Mouse (Mus musculus) left cerebral cortex, postnatal 14 days (tissue): ENCODE measurements around the gene Kat6b. TPM values are rescaled to one million over a fixed set of nuclear protein-coding genes. Genes with fewer than 3 reads are reported as not detected.

ENCODE experiments used
- DNase-seq, 2 experiments: peaks; one replicate each; pipeline ENCODE4 v3.0.0; 2021 to 2022; ENCODE audit warnings: low spot score in 2 of 2, mixed read lengths in 1 of 2
- intact Hi-C: fragments of 180-260 bp; cut with DNase I; formaldehyde crosslinking; loops from one replicate; pipeline ENCODE4 v1.15.1; 2025
- total RNA-seq, 2 experiments: library from RNA; stranded (reverse); gene quantifications; 2 replicates each; pipeline ENCODE4 v1.2.3; 2021

Kat6b gene
- total RNA-seq, 2 experiments from 2014 or later: 61.2 to 65.0 TPM

DNA sequence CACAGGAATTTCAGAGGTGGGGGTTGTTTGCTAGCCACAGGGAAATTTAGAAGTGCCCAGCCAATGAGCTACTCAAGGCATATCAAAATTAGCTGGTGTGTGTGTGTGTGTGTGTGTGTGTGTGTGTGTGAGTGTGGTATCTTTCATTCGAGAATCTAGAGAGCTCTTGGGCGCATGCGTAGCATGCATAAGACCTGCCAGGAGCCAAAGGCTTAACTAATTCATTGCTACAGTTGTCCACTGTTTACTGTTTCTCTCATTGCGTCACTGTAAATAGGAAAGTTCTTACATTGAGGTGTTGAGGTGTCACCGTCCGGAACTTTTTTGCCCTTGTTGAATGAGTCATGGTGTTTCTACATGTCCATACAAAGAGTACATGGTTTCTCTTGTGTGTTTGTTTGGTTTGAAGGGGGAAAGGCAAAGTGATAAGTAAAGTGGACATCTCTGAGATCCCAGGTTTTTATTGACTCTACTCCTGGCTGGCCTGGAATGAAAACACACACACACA lies 68.4 kb downstream of the Kat6b start:
- intact Hi-C loops: no loop called here
- DNase-seq: no peak

GRCm38 (mm10) chr14:21550576-21550975 lies 69.3 kb downstream of the Kat6b start:
- peak in 1 of 2 experiments; percentile 29 for DNase-seq

GRCm38 (mm10) chr14:21551655-21552054 lies 70.4 kb downstream of the Kat6b start:
- intact Hi-C loops: no loop called here
- no peak for DNase-seq

More at GRCm38 (mm10) chr14:21550576-21550975, 69.3 kb downstream of the Kat6b start:
- intact Hi-C loops: no loop called here

DNA sequence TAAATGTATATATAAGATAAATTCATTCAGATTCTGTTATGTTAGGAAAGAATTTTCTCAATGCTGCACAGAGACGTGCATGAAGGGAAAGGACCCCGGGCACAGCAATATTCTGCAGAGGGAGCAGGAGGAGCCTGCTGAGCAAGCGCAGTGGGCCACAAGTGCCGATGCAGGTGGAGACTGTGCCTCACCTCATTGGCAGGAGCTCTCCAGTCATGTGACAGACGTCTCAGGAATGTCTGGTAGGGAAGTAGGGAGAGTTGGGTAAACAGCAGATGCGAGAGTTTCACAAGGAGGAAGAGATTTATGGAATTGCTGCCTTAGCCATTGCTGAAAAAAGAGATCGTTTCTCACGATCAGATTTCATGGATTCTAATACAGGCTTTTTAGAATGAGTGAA lies 71.7 kb downstream of the Kat6b start:
- peak in 1 of 2 experiments; percentile 35 for DNase-seq
- intact Hi-C loops: no loop called here

GRCm38 (mm10) chr14:21554046-21554445 lies 72.8 kb downstream of the Kat6b start:
- no peak for DNase-seq
- intact Hi-C loops: no loop called here

DNA sequence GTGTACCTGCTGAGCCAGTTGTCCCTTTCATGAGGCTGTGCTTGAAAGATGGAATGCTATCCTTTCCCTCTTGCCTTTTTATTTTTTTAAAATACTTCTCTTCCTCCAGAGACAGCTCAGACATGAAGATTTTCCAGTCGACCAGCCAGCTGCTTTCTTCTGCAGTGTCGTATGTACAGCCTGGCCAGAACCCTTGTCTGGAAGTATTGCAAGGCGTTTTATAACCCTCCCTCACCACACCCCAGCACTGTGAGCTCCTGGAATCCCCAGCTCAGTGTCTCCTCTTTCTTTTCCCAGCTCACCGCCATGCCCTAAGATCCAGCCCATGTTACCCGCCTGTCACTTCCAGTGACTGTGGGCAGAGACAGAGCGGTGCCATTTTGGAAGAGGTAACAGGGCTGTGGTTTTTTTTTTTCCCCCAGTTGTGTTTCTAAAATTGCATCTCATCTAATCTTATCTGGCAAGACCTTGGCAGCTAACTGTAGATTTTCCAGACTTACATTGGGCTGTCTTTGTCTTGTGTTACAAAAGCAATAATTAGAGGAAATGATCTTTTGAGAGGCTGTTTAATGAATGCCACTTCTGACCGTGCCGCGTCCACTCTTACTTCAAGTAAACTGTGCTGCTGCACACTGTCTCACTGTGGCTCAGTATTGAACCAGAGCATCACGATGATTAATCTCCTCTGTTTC lies 77.4 kb downstream of the Kat6b start:
- intact Hi-C loops: no loop called here
- DNase-seq: no peak

GRCm38 (mm10) chr14:21559447-21559846 lies 78.2 kb downstream of the Kat6b start:
- no peak for DNase-seq
- intact Hi-C loops: no loop called here

DNA sequence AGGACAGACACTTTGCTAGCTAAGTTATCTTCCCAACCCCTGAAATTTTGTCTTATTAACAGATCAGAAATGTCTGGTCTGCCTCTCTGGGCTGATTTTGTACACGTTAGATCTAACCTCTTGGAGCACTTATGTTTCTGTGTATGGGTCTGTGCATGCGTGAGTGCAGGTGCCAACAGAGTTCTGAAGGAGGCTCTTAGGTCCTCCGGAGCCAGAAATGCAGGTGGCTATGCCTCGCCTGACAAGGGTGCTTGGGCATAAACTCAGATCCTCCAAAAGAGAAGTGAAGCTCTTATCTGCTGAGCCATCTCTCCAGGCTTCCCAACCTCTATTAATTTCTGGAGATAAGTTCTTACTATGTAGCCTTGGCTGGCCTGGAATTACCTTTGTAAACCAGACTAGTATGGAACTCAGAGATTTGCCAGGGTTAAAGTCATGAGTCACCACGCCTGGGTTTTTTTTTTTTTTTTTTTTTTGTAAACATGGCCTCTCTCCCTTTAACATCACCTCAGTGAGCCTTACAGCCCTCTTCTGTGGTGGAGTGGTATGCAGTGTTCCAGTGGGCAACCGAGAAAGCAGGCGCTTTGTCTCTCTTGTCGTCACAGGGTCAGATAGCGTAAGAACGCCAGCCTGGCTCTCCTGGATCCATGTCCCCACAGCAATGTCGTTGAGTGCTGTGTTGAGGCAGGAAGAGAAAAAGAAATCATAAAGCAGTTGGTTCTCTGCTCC lies 79.4 kb downstream of the Kat6b start:
- no peak for DNase-seq
- intact Hi-C loops: no loop called here

DNA sequence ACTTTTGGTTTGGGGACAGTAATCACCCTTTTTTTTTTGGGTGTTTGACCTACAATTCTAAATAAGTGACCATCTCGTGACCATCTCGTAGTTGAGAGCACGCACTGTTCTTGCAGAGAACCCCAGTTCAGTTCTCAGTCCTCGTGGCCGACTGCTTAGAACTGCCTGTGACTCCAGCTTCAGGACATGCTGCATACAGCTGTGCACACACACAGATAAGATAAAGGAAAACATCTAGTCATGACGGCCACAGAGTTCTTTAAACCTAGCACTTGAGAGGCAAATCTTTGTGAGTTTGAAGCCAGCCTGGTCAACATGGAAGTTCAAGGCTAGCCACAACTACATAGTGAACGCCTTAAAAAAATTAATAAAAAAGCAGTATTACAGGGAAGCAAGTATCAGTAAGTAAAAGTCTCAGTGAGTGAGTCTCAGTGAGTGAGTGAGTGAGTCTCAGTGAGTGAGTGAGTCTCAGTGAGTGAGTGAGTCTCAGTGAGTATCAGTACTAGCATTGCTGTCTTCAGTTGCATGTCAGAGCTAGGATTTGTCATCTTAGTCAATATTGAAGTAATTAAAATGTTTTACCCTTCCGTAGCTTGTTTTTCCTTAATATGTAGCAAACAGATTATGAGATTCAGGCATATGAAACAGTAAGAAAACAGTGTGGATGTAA lies 80.3 kb downstream of the Kat6b start:
- intact Hi-C loops: no loop called here
- DNase-seq: no peak

GRCm38 (mm10) chr14:21563584-21564118 lies 82.4 kb downstream of the Kat6b start:
- DNase-seq: no peak
- intact Hi-C loops: no loop called here

DNA sequence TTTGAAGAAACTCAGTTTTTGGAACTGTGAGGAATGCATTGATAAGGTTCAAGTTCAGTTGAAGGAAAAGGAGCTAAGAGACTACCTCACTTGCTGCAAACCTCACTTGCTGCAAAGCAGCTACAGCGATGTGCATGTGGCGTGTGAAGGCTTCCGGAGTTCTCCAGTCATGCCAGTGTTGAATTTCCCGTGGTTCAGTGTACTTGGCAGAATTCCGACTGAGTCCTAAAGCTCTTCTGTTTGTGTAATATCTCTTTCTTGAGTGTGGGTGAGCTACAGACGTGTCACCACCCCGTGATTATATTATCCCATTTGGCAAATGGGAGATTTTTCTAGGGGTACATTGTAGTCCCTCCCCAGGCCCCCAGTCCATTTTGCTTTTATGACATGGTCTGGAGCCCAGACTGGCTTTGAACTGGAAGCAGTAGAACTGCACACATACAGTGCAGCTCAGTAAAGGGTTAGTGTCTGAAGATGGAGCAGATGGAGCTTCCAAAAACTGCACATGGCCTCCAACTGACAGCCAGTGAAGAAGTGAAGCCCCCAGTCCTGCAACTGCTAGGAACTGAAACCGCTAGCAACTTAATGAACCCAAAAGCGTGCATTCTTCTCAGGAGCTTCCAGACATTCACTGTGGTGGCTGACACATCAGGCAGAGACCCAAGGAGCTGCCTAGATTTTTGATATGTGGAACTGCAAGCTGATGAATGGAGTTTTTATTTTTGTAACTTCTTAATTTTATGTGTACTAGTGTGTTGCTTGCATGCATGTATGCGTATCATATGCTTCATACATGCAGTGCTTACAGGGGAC lies 84.5 kb downstream of the Kat6b start:
- intact Hi-C loops: no loop called here
- peak; percentile 32 to 46 for DNase-seq

- no peak for DNase-seq
- intact Hi-C loops: no loop called here
These were observed 86.2 kb downstream of the Kat6b start for GRCm38 (mm10) chr14:21567293-21567984.

DNA sequence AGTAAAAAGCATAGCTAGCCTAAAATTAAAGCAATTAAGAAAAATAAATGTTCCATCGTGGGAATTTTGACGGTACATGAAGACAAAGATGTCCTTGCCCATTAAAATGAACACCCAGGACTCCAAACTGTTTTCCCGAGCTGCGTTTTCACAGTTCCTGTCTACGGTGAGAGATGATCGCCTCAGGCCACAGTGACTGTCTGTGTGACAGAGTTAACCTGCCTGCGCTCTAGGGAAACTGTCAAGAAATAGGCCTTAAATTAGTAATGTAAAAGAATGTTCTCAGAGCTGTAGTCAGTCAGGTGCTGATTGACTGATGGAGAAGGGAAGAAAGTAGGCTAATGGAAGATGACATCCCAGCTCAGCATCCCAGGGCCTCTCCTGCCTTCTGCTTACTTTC lies 87.6 kb downstream of the Kat6b start:
- DNase-seq: no peak
- intact Hi-C loops: no loop called here

GRCm38 (mm10) chr14:21574686-21575309 lies 93.6 kb downstream of the Kat6b start:
- intact Hi-C loops: no loop called here
- no peak for DNase-seq

GRCm38 (mm10) chr14:21576867-21577266 lies 95.6 kb downstream of the Kat6b start:
- no peak for DNase-seq
- intact Hi-C loops: no loop called here

DNA sequence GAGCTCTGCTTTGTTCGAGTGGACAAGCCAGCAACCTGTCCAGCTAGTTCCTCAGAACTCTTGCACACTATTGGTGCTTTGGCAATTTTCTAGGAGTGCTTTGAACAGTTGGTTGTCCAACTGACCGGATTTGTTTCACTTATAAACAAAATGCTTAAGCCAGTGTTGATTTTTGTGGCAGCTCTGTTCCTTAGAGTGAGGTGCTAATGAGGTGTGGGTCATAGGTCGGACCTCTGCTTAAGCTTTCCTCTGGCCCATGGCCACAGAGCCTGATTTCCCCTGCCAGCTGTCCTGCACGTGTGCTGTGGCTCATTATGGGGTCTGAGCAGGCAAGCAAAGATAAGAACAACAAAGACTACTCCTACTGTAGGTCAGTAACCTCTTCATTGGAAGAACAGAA lies 100.0 kb downstream of the Kat6b start:
- DNase-seq: no peak
- intact Hi-C loops: no loop called here

DNA sequence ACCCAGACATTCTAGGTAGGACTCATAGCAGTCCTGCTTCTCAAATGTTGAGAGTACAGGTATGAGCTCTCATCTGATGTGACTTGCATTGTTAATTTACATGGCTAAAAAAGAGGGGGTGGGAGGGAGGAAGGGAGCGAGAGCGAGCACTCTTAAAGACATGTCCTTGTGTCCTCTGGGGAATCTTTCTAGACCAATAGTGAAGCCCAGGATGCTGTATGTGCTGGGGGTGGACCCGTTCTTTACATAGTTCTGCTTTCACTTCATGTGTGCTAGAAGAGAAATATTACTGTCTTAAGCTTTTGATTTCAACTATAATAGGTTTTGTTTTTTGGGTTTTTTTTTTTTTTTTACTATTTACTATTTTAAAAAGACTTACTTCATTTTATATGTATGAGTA lies 101.1 kb downstream of the Kat6b start:
- no peak for DNase-seq
- intact Hi-C loops: no loop called here

- peak; percentile 39 to 58 for DNase-seq
- intact Hi-C loops: no loop called here
These were observed 101.8 kb downstream of the Kat6b start for GRCm38 (mm10) chr14:21583051-21583450.
